Mouse (Mus musculus): Measurements from ENCODE around the gene Pxdc1. TPM values are rescaled to one million over a fixed set of nuclear protein-coding genes. Genes with fewer than 3 reads are reported as not detected.

Pxdc1 gene
- polyA plus RNA-seq, 1 experiment from 2014 or later, result 4.7 TPM

- Histone ChIP-seq H3K4me2 (replicated peaks; ENCODE audit: low read depth, low read length) (no peak overlapping the region), H3K27ac (ENCODE audit: low read depth, low read length) (no peak overlapping the region), H3K4me1 (replicated peaks; ENCODE audit: control insufficient read depth, insufficient read depth, low read length) (peaks cover 2% of the 10 kb centered on the region; the same call in 1 of the 2 replicates), H3K4me3 (ENCODE audit: low read depth, low read length) (no peak overlapping the region), H3K9ac (ENCODE audit: low read depth, low read length) (no peak overlapping the region), H3K27me3 (ENCODE audit: control insufficient read depth, insufficient read depth, low read length) (peaks cover 17% of the 10 kb centered on the region; the same call in 1 of the 2 replicates), H3K9me3 (ENCODE audit: control insufficient read depth, low read length) (no peaks in the 10 kb centered on the region), H3K36me3 (ENCODE audit: control insufficient read depth, insufficient read depth, low read length) (no peaks in the 10 kb centered on the region)
- ATAC-seq (ENCODE audit: low FRiP score), result no peak
- WGBS, result 86% methylated on average over 8 of the region's 8 CpGs
- no peak for DNase-seq (ENCODE audit: low spot score)
Observed at GRCm38 (mm10) chr13:34647221-34647620, 6.1 kb downstream of the Pxdc1 start.

GRCm38 (mm10) chr13:34646240-34646750, 7.0 kb downstream of the Pxdc1 start:
- ATAC-seq (ENCODE audit: low FRiP score) (no peak), DNase-seq (ENCODE audit: low spot score) (no peak)
- Histone ChIP-seq H3K36me3 (ENCODE audit: control insufficient read depth, insufficient read depth, low read length) (no peaks in the 10 kb centered on the region), H3K9me3 (ENCODE audit: control insufficient read depth, low read length) (no peaks in the 10 kb centered on the region), H3K4me2 (replicated peaks; ENCODE audit: low read depth, low read length) (no peak overlapping the region), H3K27ac (ENCODE audit: low read depth, low read length) (no peak overlapping the region), H3K4me1 (replicated peaks; ENCODE audit: control insufficient read depth, insufficient read depth, low read length) (no peaks in the 10 kb centered on the region), H3K27me3 (ENCODE audit: control insufficient read depth, insufficient read depth, low read length) (peaks cover 11% of the 10 kb centered on the region; the same call in 1 of the 2 replicates), H3K9ac (ENCODE audit: low read depth, low read length) (no peak overlapping the region), H3K4me3 (ENCODE audit: low read depth, low read length) (no peak overlapping the region)
- WGBS, result 82% methylated on average over 7 of the region's 7 CpGs

- H3K4me3 ChIP-seq (ENCODE audit: low read depth, low read length), result no peak overlapping the region
- H3K27me3 ChIP-seq (ENCODE audit: control insufficient read depth, insufficient read depth, low read length), result peaks cover 4% of the 10 kb centered on the region; the same call in 1 of the 2 replicates
- H3K4me1 ChIP-seq (replicated peaks; ENCODE audit: control insufficient read depth, insufficient read depth, low read length), result no peaks in the 10 kb centered on the region
- no peak overlapping the region for H3K27ac ChIP-seq (ENCODE audit: low read depth, low read length)
- no peaks in the 10 kb centered on the region for H3K9me3 ChIP-seq (ENCODE audit: control insufficient read depth, low read length)
- no peak for DNase-seq (ENCODE audit: low spot score)
- ATAC-seq (ENCODE audit: low FRiP score), result no peak
- no peak overlapping the region for H3K9ac ChIP-seq (ENCODE audit: low read depth, low read length)
- no peaks in the 10 kb centered on the region for H3K36me3 ChIP-seq (ENCODE audit: control insufficient read depth, insufficient read depth, low read length)
- no peak overlapping the region for H3K4me2 ChIP-seq (replicated peaks; ENCODE audit: low read depth, low read length)
- 89% methylated on average over 5 of the region's 5 CpGs for WGBS
Observed at GRCm38 (mm10) chr13:34645519-34645918, 7.8 kb downstream of the Pxdc1 start.

- Histone ChIP-seq H3K4me3 (ENCODE audit: low read depth, low read length) (no peak overlapping the region), H3K27me3 (ENCODE audit: control insufficient read depth, insufficient read depth, low read length) (no peaks in the 10 kb centered on the region), H3K36me3 (ENCODE audit: control insufficient read depth, insufficient read depth, low read length) (no peaks in the 10 kb centered on the region), H3K9ac (ENCODE audit: low read depth, low read length) (no peak overlapping the region), H3K4me1 (replicated peaks; ENCODE audit: control insufficient read depth, insufficient read depth, low read length) (no peaks in the 10 kb centered on the region), H3K9me3 (ENCODE audit: control insufficient read depth, low read length) (no peaks in the 10 kb centered on the region), H3K4me2 (replicated peaks; ENCODE audit: low read depth, low read length) (no peak overlapping the region), H3K27ac (ENCODE audit: low read depth, low read length) (no peak overlapping the region)
- no peak for DNase-seq (ENCODE audit: low spot score)
- no peak for ATAC-seq (ENCODE audit: low FRiP score)
- 80% methylated on average over 14 of the region's 14 CpGs for WGBS
Observed at GRCm38 (mm10) chr13:34644401-34644800, 8.9 kb downstream of the Pxdc1 start.

- Histone ChIP-seq H3K9ac (ENCODE audit: low read depth, low read length) (no peak overlapping the region), H3K4me3 (ENCODE audit: low read depth, low read length) (no peak overlapping the region), H3K36me3 (ENCODE audit: control insufficient read depth, insufficient read depth, low read length) (no peaks in the 10 kb centered on the region), H3K4me1 (replicated peaks; ENCODE audit: control insufficient read depth, insufficient read depth, low read length) (no peaks in the 10 kb centered on the region), H3K9me3 (ENCODE audit: control insufficient read depth, low read length) (no peaks in the 10 kb centered on the region), H3K4me2 (replicated peaks; ENCODE audit: low read depth, low read length) (no peak overlapping the region), H3K27ac (ENCODE audit: low read depth, low read length) (no peak overlapping the region), H3K27me3 (ENCODE audit: control insufficient read depth, insufficient read depth, low read length) (no peaks in the 10 kb centered on the region)
- DNase-seq (ENCODE audit: low spot score) (no peak), ATAC-seq (ENCODE audit: low FRiP score) (no peak)
- WGBS, result 82% methylated on average over 4 of the region's 4 CpGs
Observed at GRCm38 (mm10) chr13:34643926-34644325, 9.4 kb downstream of the Pxdc1 start.

- Histone ChIP-seq H3K4me3 (ENCODE audit: low read depth, low read length) (no peak overlapping the region), H3K27ac (ENCODE audit: low read depth, low read length) (no peak overlapping the region), H3K36me3 (ENCODE audit: control insufficient read depth, insufficient read depth, low read length) (no peaks in the 10 kb centered on the region), H3K4me2 (replicated peaks; ENCODE audit: low read depth, low read length) (no peak overlapping the region), H3K9me3 (ENCODE audit: control insufficient read depth, low read length) (no peaks in the 10 kb centered on the region), H3K9ac (ENCODE audit: low read depth, low read length) (no peak overlapping the region), H3K27me3 (ENCODE audit: control insufficient read depth, insufficient read depth, low read length) (no peaks in the 10 kb centered on the region), H3K4me1 (replicated peaks; ENCODE audit: control insufficient read depth, insufficient read depth, low read length) (no peaks in the 10 kb centered on the region)
- DNase-seq (ENCODE audit: low spot score), result peak; percentile 90
- WGBS, result 35% methylated on average over 7 of the region's 7 CpGs
- no peak for ATAC-seq (ENCODE audit: low FRiP score)
Observed at GRCm38 (mm10) chr13:34642941-34643875, 10.1 kb downstream of the Pxdc1 start.

GRCm38 (mm10) chr13:34641066-34641465, 12.2 kb downstream of the Pxdc1 start:
- H3K4me2 ChIP-seq (replicated peaks; ENCODE audit: low read depth, low read length), result no peak overlapping the region
- 68% methylated on average over 2 of the region's 2 CpGs for WGBS
- no peak for ATAC-seq (ENCODE audit: low FRiP score)

GRCm38 (mm10) chr13:34635978-34636377, 17.3 kb downstream of the Pxdc1 start:
- no peaks in the 10 kb centered on the region for H3K4me1 ChIP-seq (replicated peaks; ENCODE audit: control insufficient read depth, insufficient read depth, low read length)
- 68% methylated on average over 5 of the region's 5 CpGs for WGBS
- H3K4me3 ChIP-seq (ENCODE audit: low read depth, low read length), result no peak overlapping the region
- no peaks in the 10 kb centered on the region for H3K36me3 ChIP-seq (ENCODE audit: control insufficient read depth, insufficient read depth, low read length)
- H3K27ac ChIP-seq (ENCODE audit: low read depth, low read length), result no peak overlapping the region
- H3K9ac ChIP-seq (ENCODE audit: low read depth, low read length), result no peak overlapping the region
- peak; percentile 79 for DNase-seq (ENCODE audit: low spot score)
- peak; percentile 57 for ATAC-seq (ENCODE audit: low FRiP score)
- H3K4me2 ChIP-seq (replicated peaks; ENCODE audit: low read depth, low read length), result no peak overlapping the region
- no peaks in the 10 kb centered on the region for H3K27me3 ChIP-seq (ENCODE audit: control insufficient read depth, insufficient read depth, low read length)
- no peaks in the 10 kb centered on the region for H3K9me3 ChIP-seq (ENCODE audit: control insufficient read depth, low read length)

More at GRCm38 (mm10) chr13:34641066-34641465, 12.2 kb downstream of the Pxdc1 start:
- Histone ChIP-seq H3K36me3 (ENCODE audit: control insufficient read depth, insufficient read depth, low read length) (no peaks in the 10 kb centered on the region), H3K27me3 (ENCODE audit: control insufficient read depth, insufficient read depth, low read length) (no peaks in the 10 kb centered on the region), H3K9ac (ENCODE audit: low read depth, low read length) (no peak overlapping the region), H3K9me3 (ENCODE audit: control insufficient read depth, low read length) (no peaks in the 10 kb centered on the region), H3K4me1 (replicated peaks; ENCODE audit: control insufficient read depth, insufficient read depth, low read length) (no peaks in the 10 kb centered on the region), H3K4me3 (ENCODE audit: low read depth, low read length) (no peak overlapping the region), H3K27ac (ENCODE audit: low read depth, low read length) (no peak overlapping the region)
- no peak for DNase-seq (ENCODE audit: low spot score)

- DNase-seq (ENCODE audit: low spot score), result no peak
- WGBS, result 94% methylated on average over 8 of the region's 8 CpGs
Observed at GRCm38 (mm10) chr13:34630319-34630718, 23.0 kb downstream of the Pxdc1 start.

More at GRCm38 (mm10) chr13:34630319-34630718, 23.0 kb downstream of the Pxdc1 start:
- no peak overlapping the region for H3K4me3 ChIP-seq (ENCODE audit: low read depth, low read length)
- no peaks in the 10 kb centered on the region for H3K9me3 ChIP-seq (ENCODE audit: control insufficient read depth, low read length)
- no peak overlapping the region for H3K27ac ChIP-seq (ENCODE audit: low read depth, low read length)
- ATAC-seq (ENCODE audit: low FRiP score), result no peak
- no peak overlapping the region for H3K4me2 ChIP-seq (replicated peaks; ENCODE audit: low read depth, low read length)
- no peaks in the 10 kb centered on the region for H3K27me3 ChIP-seq (ENCODE audit: control insufficient read depth, insufficient read depth, low read length)
- no peaks in the 10 kb centered on the region for H3K4me1 ChIP-seq (replicated peaks; ENCODE audit: control insufficient read depth, insufficient read depth, low read length)
- H3K9ac ChIP-seq (ENCODE audit: low read depth, low read length), result no peak overlapping the region
- no peaks in the 10 kb centered on the region for H3K36me3 ChIP-seq (ENCODE audit: control insufficient read depth, insufficient read depth, low read length)
